Mouse (Mus musculus) ES-Bruce4 (cell line): ENCODE measurements around the gene Dync1i1. TPM values are rescaled to one million over a fixed set of nuclear protein-coding genes. Genes with fewer than 3 reads are reported as not detected.

Experiments
- H3K27ac ChIP-seq: 2 replicates; pipeline ENCODE4 v1.5.1; 2012; ENCODE audit warnings: low read length, inconsistent platforms; ENCODE audit not compliant: insufficient read depth
- H3K27me3 ChIP-seq: 2 replicates; pipeline ENCODE4 v1.6.1; 2012; ENCODE audit warnings: mild to moderate bottlenecking, low read length, inconsistent platforms; ENCODE audit not compliant: control insufficient read depth, poor library complexity, insufficient read depth, severe bottlenecking
- H3K36me3 ChIP-seq: 2 replicates; pipeline ENCODE4 v1.6.1; 2012; ENCODE audit warnings: inconsistent platforms, mild to moderate bottlenecking, low read length, moderate library complexity; ENCODE audit not compliant: control insufficient read depth, poor library complexity, insufficient read depth, severe bottlenecking
- H3K4me1 ChIP-seq: one replicate; pipeline ENCODE4 v1.8.1; 2011; ENCODE audit warnings: low read length; ENCODE audit not compliant: control insufficient read depth, insufficient read depth
- H3K4me3 ChIP-seq: 2 replicates; pipeline ENCODE4 v1.5.1; 2011; ENCODE audit warnings: low read depth, mild to moderate bottlenecking, low read length
- H3K9ac ChIP-seq: 2 replicates; pipeline ENCODE4 v1.6.1; 2012; ENCODE audit warnings: low read depth, mild to moderate bottlenecking, inconsistent platforms; ENCODE audit not compliant: poor library complexity, severe bottlenecking
- H3K9me3 ChIP-seq: replicated peaks from 2 replicates; pipeline ENCODE4 v1.6.1; 2012; ENCODE audit warnings: mild to moderate bottlenecking, low read length, inconsistent platforms; ENCODE audit not compliant: control insufficient read depth, poor library complexity, insufficient read depth, severe bottlenecking
- CTCF ChIP-seq: IDR thresholded peaks from one replicate; pipeline ENCODE4 v1.8.1; 2011; ENCODE audit warnings: low read depth, low read length
- EP300 ChIP-seq: IDR thresholded peaks from 2 replicates; pipeline ENCODE4 v1.6.1; 2011; ENCODE audit warnings: low read depth, low read length; ENCODE audit not compliant: insufficient read depth
- POLR2A ChIP-seq: IDR thresholded peaks from one replicate; pipeline ENCODE4 v1.8.1; 2011; ENCODE audit warnings: low read length; ENCODE audit not compliant: insufficient read depth
- polyA plus RNA-seq: library from polyadenylated mRNA; stranded (reverse); fragments of >200 nt; gene quantifications from 2 replicates; pipeline ENCODE4 v1.2.4, GENCODE M21; 2011; ENCODE audit warnings: low read depth; ENCODE audit not compliant: missing spikeins, insufficient read depth, insufficient read length

Gene Dync1i1
- polyA plus RNA-seq, 1 experiment, result 0.25 TPM

DNA sequence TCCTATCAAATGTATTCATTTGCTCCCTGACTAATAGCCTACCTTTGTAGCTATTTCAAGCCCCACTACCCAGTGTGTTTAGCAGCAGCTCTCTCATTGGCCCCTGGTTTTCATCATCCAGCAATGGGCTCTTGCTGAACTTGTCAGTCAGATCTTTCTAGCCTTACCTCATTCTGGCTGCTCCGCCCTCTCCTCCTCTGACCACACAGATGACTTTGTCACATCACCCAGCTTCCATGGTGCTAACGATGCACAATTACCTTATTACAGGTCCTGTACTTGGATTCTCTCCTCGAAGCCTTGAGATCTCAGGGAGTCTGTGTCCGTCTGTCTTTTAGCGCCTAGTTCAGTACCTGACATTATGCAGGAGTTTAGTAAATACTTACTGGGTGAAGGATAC lies 120.7 kb downstream of the Dync1i1 start:
- Histone ChIP-seq H3K4me3 (no peak overlapping the region), H3K36me3 (no peaks in the 10 kb centered on the region), H3K27me3 (no peaks in the 10 kb centered on the region), H3K9me3 (peaks cover 10% of the 10 kb centered on the region), H3K4me1 (no peaks in the 10 kb centered on the region), H3K9ac (no peak overlapping the region), H3K27ac (no peak overlapping the region)
- TF ChIP-seq EP300 (no peak), CTCF (no peak), POLR2A (no peak)

DNA sequence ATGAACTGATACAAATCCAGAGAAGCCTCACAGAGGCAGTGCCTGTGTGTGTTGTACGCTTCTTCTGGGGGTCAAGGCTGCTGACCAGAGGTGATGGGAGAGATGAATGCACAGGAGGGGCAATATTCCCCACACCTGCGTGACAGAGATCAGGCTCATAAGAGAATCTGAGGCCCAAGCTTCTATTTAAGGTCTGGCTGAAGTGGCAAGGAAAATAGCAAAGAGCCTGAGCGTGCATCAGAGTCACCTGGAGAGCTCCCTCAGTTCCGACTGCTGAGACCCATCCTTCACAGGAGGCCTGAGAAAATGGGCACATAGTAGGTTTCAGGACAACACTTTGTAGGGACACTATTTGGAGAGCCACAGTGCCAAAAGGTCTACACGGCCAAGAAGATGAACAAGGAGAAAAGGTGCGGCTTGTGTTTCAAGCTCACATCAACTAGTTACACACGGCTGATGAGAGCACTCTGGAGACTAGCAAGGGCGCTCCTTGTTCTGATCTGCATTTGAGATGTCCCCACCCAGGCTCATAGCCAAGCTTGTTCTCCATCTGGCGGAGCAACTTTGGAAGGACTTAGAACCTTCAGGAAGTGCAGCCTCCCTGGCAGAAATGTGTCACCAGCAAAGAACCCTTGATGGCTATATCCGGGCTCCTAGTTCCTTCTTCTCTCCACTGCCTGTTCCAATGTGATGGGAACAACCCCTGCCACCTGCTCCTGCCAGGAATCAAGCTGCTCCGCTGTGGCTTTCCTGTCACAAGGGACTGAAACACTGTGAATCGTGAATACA lies 128.8 kb downstream of the Dync1i1 start:
- H3K4me3 ChIP-seq, result no peak overlapping the region
- H3K27me3 ChIP-seq, result no peaks in the 10 kb centered on the region
- H3K9me3 ChIP-seq, result no peaks in the 10 kb centered on the region; the same call in 1 of the 2 replicates
- H3K36me3 ChIP-seq, result no peaks in the 10 kb centered on the region
- H3K9ac ChIP-seq, result no peak overlapping the region
- TF ChIP-seq POLR2A, result no peak
- TF ChIP-seq EP300, result no peak
- TF ChIP-seq CTCF, result no peak
- H3K27ac ChIP-seq, result no peak overlapping the region
- no peaks in the 10 kb centered on the region for H3K4me1 ChIP-seq

DNA sequence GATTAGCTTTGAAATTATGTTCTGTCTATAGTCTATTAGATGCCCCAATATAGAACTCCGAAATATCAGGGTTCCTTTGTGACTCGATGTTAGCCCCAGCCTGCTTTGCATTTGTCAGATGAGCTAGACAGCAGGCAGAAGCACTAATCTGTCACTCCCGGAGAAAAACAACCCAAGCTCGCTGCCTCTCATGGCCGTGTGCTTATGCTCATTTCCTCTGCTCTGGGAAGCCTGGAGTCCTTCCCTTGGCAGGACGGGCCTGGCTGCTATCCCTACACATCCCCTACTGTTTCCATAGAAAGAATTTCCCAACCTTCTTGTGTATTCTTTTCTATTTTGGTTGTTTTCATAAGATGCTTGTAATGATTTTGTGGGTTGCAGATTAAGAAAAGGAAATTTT lies 130.1 kb downstream of the Dync1i1 start:
- Histone ChIP-seq H3K36me3 (no peaks in the 10 kb centered on the region), H3K9ac (no peak overlapping the region), H3K27me3 (no peaks in the 10 kb centered on the region), H3K9me3 (no peaks in the 10 kb centered on the region; the same call in 1 of the 2 replicates), H3K27ac (no peak overlapping the region), H3K4me3 (no peak overlapping the region), H3K4me1 (no peaks in the 10 kb centered on the region)
- TF ChIP-seq CTCF, result no peak

DNA sequence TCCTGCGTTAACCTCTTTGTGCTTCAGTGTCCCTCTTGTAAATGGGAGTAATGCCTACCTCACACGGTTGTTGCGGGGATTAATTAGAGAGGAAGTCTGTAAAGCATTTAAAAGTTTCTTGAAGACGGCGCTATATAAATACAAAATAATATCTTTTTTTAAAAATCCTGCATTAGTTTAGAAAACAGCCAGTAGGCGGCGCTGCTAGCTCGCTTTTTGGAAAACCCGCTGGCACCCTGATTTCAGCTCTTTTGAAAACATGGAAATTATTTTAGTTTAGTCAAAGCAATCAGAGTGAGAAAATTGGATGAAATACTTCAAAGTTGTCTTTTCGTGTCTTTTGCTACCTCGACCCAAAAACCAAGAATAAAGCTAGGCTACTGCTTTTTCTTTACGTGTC lies 132.9 kb downstream of the Dync1i1 start:
- Histone ChIP-seq H3K4me3 (no peak overlapping the region), H3K9me3 (no peaks in the 10 kb centered on the region), H3K4me1 (no peaks in the 10 kb centered on the region), H3K27me3 (no peaks in the 10 kb centered on the region), H3K9ac (no peak overlapping the region), H3K27ac (no peak overlapping the region), H3K36me3 (no peaks in the 10 kb centered on the region)
- TF ChIP-seq POLR2A (no peak), CTCF (peak; percentile 34), EP300 (no peak)

DNA sequence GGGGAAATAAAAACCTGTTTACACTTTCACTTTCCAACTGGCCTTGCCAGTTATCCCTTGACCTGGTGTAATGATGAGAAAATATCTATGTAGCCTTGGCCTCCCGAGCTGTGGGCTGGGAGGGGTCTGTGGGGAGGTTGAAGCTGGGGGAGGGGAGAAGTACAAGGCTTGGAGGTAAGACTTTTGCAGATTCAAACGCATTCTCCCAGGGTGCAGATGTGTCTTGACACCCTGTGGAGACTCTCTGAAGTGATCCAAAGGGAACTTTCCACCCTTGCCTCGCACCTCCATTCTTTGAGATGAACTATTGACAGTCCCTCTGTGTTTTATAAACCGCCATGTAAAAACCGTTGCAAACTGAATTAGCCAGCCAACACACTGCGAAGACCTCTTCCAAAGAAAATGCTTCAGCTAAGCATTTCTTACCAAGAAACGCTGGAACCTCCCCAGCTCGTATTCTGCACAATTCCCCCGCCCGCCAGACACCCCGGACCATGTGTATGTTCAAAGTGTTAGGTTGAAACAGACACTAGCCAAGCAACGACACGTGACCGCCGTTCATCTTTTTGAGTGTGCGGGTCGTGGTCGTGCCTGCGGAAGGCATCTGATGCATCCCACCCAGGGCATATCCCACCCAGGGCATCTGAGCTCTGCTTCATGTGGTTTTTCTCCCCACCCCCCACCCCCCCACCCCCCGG lies 133.6 kb downstream of the Dync1i1 start:
- no peaks in the 10 kb centered on the region for H3K9me3 ChIP-seq
- 0 out of 2 replicates have a peak overlapping the region, but pooled peaks have one; percentile 9 for H3K4me3 ChIP-seq
- no peaks in the 10 kb centered on the region for H3K36me3 ChIP-seq
- no peaks in the 10 kb centered on the region for H3K27me3 ChIP-seq
- no peak overlapping the region for H3K27ac ChIP-seq
- H3K9ac ChIP-seq, result no peak overlapping the region
- no peaks in the 10 kb centered on the region for H3K4me1 ChIP-seq
- TF ChIP-seq CTCF (no peak), EP300 (no peak), POLR2A (no peak)

DNA sequence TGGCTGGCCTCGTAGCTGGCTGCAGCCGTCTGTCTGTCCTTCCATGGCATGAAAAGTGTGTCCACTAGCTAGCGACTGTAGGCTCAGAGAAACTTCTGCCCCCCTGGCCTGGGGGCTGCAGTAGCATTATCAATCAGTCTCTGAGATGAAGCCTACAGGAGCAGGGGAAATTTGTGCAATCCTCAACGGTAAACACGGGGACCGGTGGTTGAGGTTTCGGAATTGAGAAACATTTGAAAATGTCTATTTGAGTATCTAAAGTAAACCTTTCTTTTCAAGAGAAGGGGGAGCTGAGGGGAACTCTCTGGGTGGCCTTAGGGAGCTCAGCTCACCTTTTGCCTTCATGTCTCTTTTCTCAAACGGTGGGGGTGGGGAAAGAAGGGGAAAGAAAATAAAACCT lies 134.2 kb downstream of the Dync1i1 start:
- no peak overlapping the region for H3K9ac ChIP-seq
- H3K27me3 ChIP-seq, result no peaks in the 10 kb centered on the region
- no peak for TF ChIP-seq POLR2A
- no peak for TF ChIP-seq CTCF
- no peak for TF ChIP-seq EP300
- no peaks in the 10 kb centered on the region for H3K9me3 ChIP-seq
- no peak overlapping the region for H3K4me3 ChIP-seq
- no peaks in the 10 kb centered on the region for H3K36me3 ChIP-seq
- no peak overlapping the region for H3K27ac ChIP-seq
- H3K4me1 ChIP-seq, result no peaks in the 10 kb centered on the region
